Mouse (Mus musculus) gastrocnemius, postnatal 4 days (tissue): Measurements from ENCODE around the gene Stk24. TPM values are rescaled to one million over a fixed set of nuclear protein-coding genes. Genes with fewer than 3 reads are reported as not detected.

Experiments
- total RNA-seq, 2 experiments: library from RNA; stranded (reverse); gene quantifications; 2 replicates each; pipeline ENCODE4 v1.2.3; 2021

Stk24 gene
- total RNA-seq, 2 experiments from 2014 or later = 57.8 to 61.6 TPM

Other genes with a start within 250 kb of the Stk24 start
- not detected for gene Slc15a1, start 125.2 kb upstream of the Stk24 start, total RNA-seq